Mouse (Mus musculus) cortical plate, adult 2 months (tissue): Measurements from ENCODE around the gene Suds3.

Source experiments
- CTCF ChIP-seq: fragments of 200-500 bp; IDR thresholded peaks from 2 replicates; pipeline ENCODE4 v1.5.1; 2011; ENCODE audit warnings: mild to moderate bottlenecking, control low read depth, low read length; ENCODE audit not compliant: insufficient read depth; ENCODE audit errors: extremely low read depth
- POLR2A ChIP-seq: fragments of 200-500 bp; IDR thresholded peaks from 2 replicates; pipeline ENCODE4 v1.6.1; 2011; ENCODE audit warnings: mild to moderate bottlenecking, low read length, control low read depth; ENCODE audit not compliant: insufficient read depth; ENCODE audit errors: extremely low read depth

- TF ChIP-seq POLR2A (no peak), CTCF (no peak)
Measured at GRCm38 (mm10) chr5:117049940-117050339, 66.0 kb downstream of the Suds3 start.
